Mouse (Mus musculus): Measurements from ENCODE around the gene Sepsecs.
A peak's percentile ranks its signal among the peaks of the same experiment; 100 is the strongest.

Gene Sepsecs

GRCm38 (mm10) chr5:52643947-52644840, 25.3 kb downstream of the Sepsecs start:
- peak; percentile 56 for DNase-seq

GRCm38 (mm10) chr5:52641736-52642135, 27.8 kb downstream of the Sepsecs start:
- peak; percentile 51 for DNase-seq

- peak; percentile 57 for DNase-seq
These were observed 30.6 kb downstream of the Sepsecs start for GRCm38 (mm10) chr5:52638916-52639315.

GRCm38 (mm10) chr5:52638006-52638405, 31.5 kb downstream of the Sepsecs start:
- peak; percentile 78 for DNase-seq

- peak; percentile 56 for DNase-seq
These were observed 32.6 kb downstream of the Sepsecs start for GRCm38 (mm10) chr5:52636923-52637322.

GRCm38 (mm10) chr5:52636025-52636755, 33.3 kb downstream of the Sepsecs start:
- peak; percentile 75 for DNase-seq

- peak; percentile 88 for DNase-seq
These were observed 35.5 kb downstream of the Sepsecs start for GRCm38 (mm10) chr5:52634017-52634416.

- peak; percentile 90 for DNase-seq
These were observed 39.0 kb downstream of the Sepsecs start for GRCm38 (mm10) chr5:52630541-52630940.

GRCm38 (mm10) chr5:52629214-52629613, 40.3 kb downstream of the Sepsecs start:
- DNase-seq = no peak

- DNase-seq = peak; percentile 78
These were observed 40.7 kb downstream of the Sepsecs start for GRCm38 (mm10) chr5:52628783-52629182.

- DNase-seq = peak; percentile 35
These were observed 41.8 kb downstream of the Sepsecs start for GRCm38 (mm10) chr5:52627713-52628112.

- peak; percentile 88 for DNase-seq
These were observed 43.4 kb downstream of the Sepsecs start for GRCm38 (mm10) chr5:52626092-52626491.

GRCm38 (mm10) chr5:52624956-52625355, 44.6 kb downstream of the Sepsecs start:
- no peak for DNase-seq

- DNase-seq = no peak
These were observed 46.4 kb downstream of the Sepsecs start for GRCm38 (mm10) chr5:52623099-52623498.

- DNase-seq = peak; percentile 96
These were observed 50.9 kb downstream of the Sepsecs start for GRCm38 (mm10) chr5:52618348-52619270.

GRCm38 (mm10) chr5:52617711-52618347, 51.7 kb downstream of the Sepsecs start:
- DNase-seq = no peak

- peak; percentile 99 for DNase-seq
These were observed 53.0 kb downstream of the Sepsecs start for GRCm38 (mm10) chr5:52616549-52616948.

- DNase-seq = no peak
These were observed 54.1 kb downstream of the Sepsecs start for GRCm38 (mm10) chr5:52615421-52615820.

- DNase-seq = peak; percentile 92
These were observed 54.8 kb downstream of the Sepsecs start for GRCm38 (mm10) chr5:52614686-52615085.

GRCm38 (mm10) chr5:52612776-52613175, 56.7 kb downstream of the Sepsecs start:
- no peak for DNase-seq

- DNase-seq = no peak
These were observed 58.1 kb downstream of the Sepsecs start for GRCm38 (mm10) chr5:52611315-52611895.

GRCm38 (mm10) chr5:52610306-52610705, 59.2 kb downstream of the Sepsecs start:
- DNase-seq = no peak

All from heart, adult 11 months (tissue).